Mouse (Mus musculus) ES-E14 (cell line): ENCODE measurements around the gene 4930407I10Rik.

Source experiments
- CHD2 ChIP-seq: IDR thresholded peaks from 2 replicates; pipeline ENCODE4 v1.6.1; 2014; ENCODE audit warnings: mild to moderate bottlenecking, low read depth, low read length, inconsistent platforms
- HCFC1 ChIP-seq: IDR thresholded peaks from 2 replicates; pipeline ENCODE4 v1.6.1; 2012; ENCODE audit warnings: low read length, inconsistent platforms, borderline replicate concordance; ENCODE audit not compliant: insufficient read depth

- TF ChIP-seq CHD2 (no peak), HCFC1 (no peak)
Measured at GRCm38 (mm10) chr15:82035904-82036689, 22.9 kb upstream of the 4930407I10Rik start.
